ENCODE assay signal across 21 mouse cellular contexts in the genomic region with DNA sequence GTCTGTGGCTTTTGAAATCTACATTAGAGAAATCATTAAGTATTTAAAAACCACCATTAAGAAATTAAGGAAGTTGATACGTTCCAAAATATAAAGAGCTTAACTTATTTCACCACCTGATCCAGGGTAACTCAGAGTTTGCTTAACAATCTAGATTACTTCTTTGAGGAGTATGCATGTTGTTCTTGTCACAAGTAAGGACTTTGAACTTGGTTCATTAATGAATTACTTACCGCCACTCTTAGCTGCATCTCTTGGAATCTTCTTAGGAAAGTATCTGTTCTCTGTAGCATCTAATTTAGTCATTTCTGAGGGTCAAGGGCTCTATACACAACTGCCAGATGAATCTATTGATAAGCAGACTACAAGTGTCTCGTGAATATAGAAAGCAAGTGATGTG.
"Had no signal": no experiment of that assay in that cellular context is flagged by ENCODE, and none has a peak within 500 bp of the region (broad histone marks: within the 10 kb centered on the region; RNA-seq: fewer than 3 reads in every experiment).

No protein-coding gene starts in this region.

- H3K4me3 ChIP-seq: midbrain, embryonic 10.5 days; midbrain, embryonic 12.5 days; myocyte; neural tube, embryonic 13.5 days; neural tube, embryonic 15.5 days; stomach, embryonic 15.5 days had no signal

- DNase-seq: liver, postnatal 0 days; lung, embryonic 14.5 days; lung, postnatal 10 days; lung, postnatal 4 days; midbrain, embryonic 14.5 days; retina, postnatal 1 day; right cerebral cortex, adult 18-20 months; right cerebral cortex, postnatal 25 days; right cerebral cortex, postnatal 4 days; spleen, adult 18-20 months; thymus, adult 2 months; thymus, postnatal 25 days; thymus, postnatal 4 days had no signal

- H3K9ac ChIP-seq: liver, postnatal 0 days; lung, embryonic 14.5 days; midbrain, embryonic 12.5 days; neural tube, embryonic 13.5 days; neural tube, embryonic 15.5 days; stomach, embryonic 15.5 days had no signal

- H3K36me3 ChIP-seq: midbrain, embryonic 10.5 days; midbrain, embryonic 12.5 days; neural tube, embryonic 13.5 days; neural tube, embryonic 15.5 days; stomach, embryonic 15.5 days had no signal

- H3K4me2 ChIP-seq: lung, embryonic 14.5 days; midbrain, embryonic 12.5 days; neural tube, embryonic 13.5 days; neural tube, embryonic 15.5 days; stomach, embryonic 15.5 days had no signal

- H3K4me1 ChIP-seq: midbrain, embryonic 10.5 days; stomach, embryonic 15.5 days had no signal

- ATAC-seq: liver, postnatal 0 days; midbrain, embryonic 16.5 days had no signal

- H3K27ac ChIP-seq: midbrain, embryonic 10.5 days; midbrain, embryonic 12.5 days; neural tube, embryonic 13.5 days; neural tube, embryonic 15.5 days; stomach, embryonic 15.5 days; stomach, postnatal 0 days had no signal

- H3K9me3 ChIP-seq: midbrain, embryonic 10.5 days; midbrain, embryonic 12.5 days; neural tube, embryonic 13.5 days; neural tube, embryonic 15.5 days; stomach, embryonic 15.5 days had no signal

- H3K27me3 ChIP-seq: midbrain, embryonic 12.5 days; neural tube, embryonic 13.5 days; neural tube, embryonic 15.5 days; stomach, embryonic 15.5 days had no signal
